Mouse (Mus musculus) stomach, postnatal 0 days (tissue): ENCODE data around the gene Med17.

Experiments
- CTCF ChIP-seq: IDR thresholded peaks from 2 replicates; pipeline ENCODE4 v1.5.1; 2016; ENCODE audit warnings: antibody characterized with exemption, low read depth, mild to moderate bottlenecking, moderate library complexity
- EP300 ChIP-seq: optimal IDR thresholded peaks from 2 replicates; pipeline ENCODE3; 2016; ENCODE audit warnings: antibody characterized with exemption

- TF ChIP-seq CTCF, result no peak
- TF ChIP-seq EP300, result no peak
Observed at GRCm38 (mm10) chr9:15298451-15298850, 18.7 kb upstream of the Med17 start.
